Mouse (Mus musculus) kidney, adult 2 months (tissue): ENCODE measurements around the gene Myh7. TPM values are rescaled to one million over a fixed set of nuclear protein-coding genes. Genes with fewer than 3 reads are reported as not detected.

Source experiments
- DNase-seq: peaks from one replicate; pipeline ENCODE4 v3.0.0; 2021
- H3K27ac ChIP-seq: fragments of 200-500 bp; 2 replicates; pipeline ENCODE4 v1.5.1; 2012; ENCODE audit warnings: low read depth, low read length, control low read depth, inconsistent platforms; ENCODE audit not compliant: insufficient read depth
- H3K27me3 ChIP-seq: fragments of 200-500 bp; replicated peaks from 2 replicates; pipeline ENCODE4 v1.6.1; 2012; ENCODE audit warnings: mild to moderate bottlenecking, moderate library complexity, low read length, inconsistent platforms; ENCODE audit not compliant: control insufficient read depth, insufficient read depth
- H3K36me3 ChIP-seq: fragments of 200-500 bp; 2 replicates; pipeline ENCODE4 v1.6.1; 2012; ENCODE audit warnings: mild to moderate bottlenecking, moderate library complexity, low read length, inconsistent platforms; ENCODE audit not compliant: control insufficient read depth, insufficient read depth
- H3K4me1 ChIP-seq: fragments of 200-500 bp; 2 replicates; pipeline ENCODE4 v1.6.1; 2011; ENCODE audit warnings: low read length; ENCODE audit not compliant: control insufficient read depth, insufficient read depth
- H3K4me3 ChIP-seq: fragments of 200-500 bp; 2 replicates; pipeline ENCODE4 v1.5.1; 2011; ENCODE audit warnings: mild to moderate bottlenecking, low read depth, low read length, control low read depth; ENCODE audit not compliant: insufficient read depth
- CTCF ChIP-seq: fragments of 200-500 bp; conservative IDR thresholded peaks from 2 replicates; pipeline ENCODE4 v1.5.1; 2011; ENCODE audit warnings: low read depth, mild to moderate bottlenecking, control low read depth, low read length, moderate library complexity, mixed read lengths; ENCODE audit not compliant: insufficient read depth, insufficient read length
- POLR2A ChIP-seq: fragments of 200-500 bp; IDR thresholded peaks from one replicate; pipeline ENCODE4 v1.6.1; 2011; ENCODE audit warnings: low read depth, low read length, control low read depth
- whole genome bisulfite sequencing: fragments of 180-500 bp; shearing (Covaris S2); methylation state at CpG from one replicate; pipeline ENCODE4 v1.1.7; 2018; 5-methylcytosine and 5-hydroxymethylcytosine counted together
- polyA plus RNA-seq: library from polyadenylated mRNA; depleted of rRNA; stranded (reverse); fragments of >200 nt; gene quantifications from 2 replicates; pipeline ENCODE4 v1.2.3, GENCODE M21; 2012; rRNA removed

Myh7 gene
- polyA plus RNA-seq, 1 experiment: 5.2 TPM

- peak overlapping the region; percentile 41 for H3K4me3 ChIP-seq
- no peaks in the 10 kb centered on the region for H3K36me3 ChIP-seq
- 0 out of 2 replicates have a peak, but pooled peaks cover 1% of the 10 kb centered on the region for H3K27me3 ChIP-seq
- DNase-seq: peak; percentile 26
- no peak for TF ChIP-seq CTCF
- no peak for TF ChIP-seq POLR2A
- no peaks in the 10 kb centered on the region for H3K4me1 ChIP-seq
- no peak overlapping the region for H3K27ac ChIP-seq
- whole genome bisulfite sequencing: 4% methylated on average over 55 of the region's 58 CpGs
Measured at GRCm38 (mm10) chr14:54926401-54927158, 67.8 kb downstream of the Myh7 start.

GRCm38 (mm10) chr14:54925349-54926342, 68.8 kb downstream of the Myh7 start, which contains the start of gene Efs:
Efs (minus strand) TSS chr14:54926126.
- no peaks in the 10 kb centered on the region for H3K4me1 ChIP-seq
- H3K27ac ChIP-seq: no peak within 1 kb of the TSS
- WGBS: 12% methylated on average over 57 of the region's 57 CpGs

DNA sequence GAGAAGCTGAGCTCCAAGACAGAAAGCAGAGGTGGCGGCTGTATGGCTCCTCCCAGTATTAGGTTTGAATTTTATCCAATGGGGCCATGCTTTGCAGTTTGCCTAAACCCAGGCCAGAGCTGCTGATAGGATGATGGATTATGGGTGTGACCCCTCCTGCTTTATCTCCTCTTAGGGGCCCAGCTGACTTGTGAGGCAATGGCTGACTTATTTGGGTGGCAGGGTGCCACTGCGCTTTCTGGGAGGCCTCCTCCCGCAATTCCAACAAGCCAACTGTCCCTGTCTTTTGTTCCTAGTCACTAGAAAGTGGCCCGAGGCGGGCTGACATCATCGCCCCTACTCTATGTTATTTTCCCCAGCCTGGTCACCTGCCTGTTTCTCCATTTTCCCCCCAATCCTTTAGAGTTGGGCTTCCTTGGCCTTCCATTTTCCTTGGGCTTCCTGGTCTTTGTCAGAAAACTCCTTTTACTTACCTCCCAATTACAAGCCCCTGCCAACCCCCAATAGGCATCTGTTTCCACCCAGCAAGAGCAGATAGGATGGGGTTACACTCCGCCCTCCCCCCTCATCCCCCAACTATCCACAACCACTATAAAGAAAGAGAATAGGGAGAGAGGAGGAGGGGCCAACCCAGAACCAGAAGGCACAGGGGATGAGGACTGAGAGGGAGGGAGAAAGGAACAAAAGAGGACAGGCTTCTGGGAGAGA, 69.6 kb downstream of the Myh7 start:
- DNase-seq: peak; percentile 13
- Histone ChIP-seq H3K4me3 (no peak overlapping the region), H3K4me1 (no peaks in the 10 kb centered on the region), H3K36me3 (no peaks in the 10 kb centered on the region), H3K27ac (no peak overlapping the region), H3K27me3 (0 out of 2 replicates have a peak, but pooled peaks cover 1% of the 10 kb centered on the region)
- WGBS: 80% methylated on average over 7 of the region's 7 CpGs
- TF ChIP-seq CTCF (no peak), POLR2A (no peak)

More at GRCm38 (mm10) chr14:54925349-54926342, 68.8 kb downstream of the Myh7 start, which contains the start of gene Efs:
- Histone ChIP-seq H3K36me3 (no peaks in the 10 kb centered on the region), H3K4me3 (peak within 1 kb of the TSS; percentile 41), H3K27me3 (0 out of 2 replicates have a peak, but pooled peaks cover 1% of the 10 kb centered on the region)
- peak; percentile 61 for DNase-seq
- TF ChIP-seq POLR2A (no peak), CTCF (no peak)

Other genes starting within 250 kb of the Myh7 start
- gene Slc7a8, start 212.7 kb downstream of the Myh7 start, polyA plus RNA-seq: 333 and 352 TPM in 2 replicates
- gene Rnf212b, start 180.5 kb downstream of the Myh7 start, polyA plus RNA-seq: 7.4 and 7.6 TPM in 2 replicates
- gene Homez, start 123.7 kb downstream of the Myh7 start, polyA plus RNA-seq: 9.2 and 9.6 TPM in 2 replicates
- 21.0 and 23.5 TPM in 2 replicates for gene Ppp1r3e, start 117.1 kb downstream of the Myh7 start, polyA plus RNA-seq
- gene Bcl2l2, start 111.2 kb downstream of the Myh7 start, polyA plus RNA-seq: 47.1 and 59.0 TPM in 2 replicates
- not detected in 2 replicates for gene Gm20521, start 111.2 kb downstream of the Myh7 start, polyA plus RNA-seq
- gene Pabpn1, start 102.1 kb downstream of the Myh7 start, polyA plus RNA-seq: 111 and 114 TPM in 2 replicates
- 63.9 and 85.8 TPM in 2 replicates for gene Slc22a17, start 81.5 kb downstream of the Myh7 start, polyA plus RNA-seq
- 1.8 and 2.8 TPM in 2 replicates for gene Efs, start 68.5 kb downstream of the Myh7 start, polyA plus RNA-seq
- gene Il25, start 61.9 kb downstream of the Myh7 start, polyA plus RNA-seq: not detected in 2 replicates
- gene Cmtm5, start 58.4 kb downstream of the Myh7 start, polyA plus RNA-seq: 0.59 and 0.79 TPM in 2 replicates
- gene Myh6, start 27.7 kb downstream of the Myh7 start, polyA plus RNA-seq: 0.75 and 1.5 TPM in 2 replicates
- not detected in 2 replicates for gene Gm17428, start 17.7 kb downstream of the Myh7 start, polyA plus RNA-seq
- gene Ngdn, start 20.8 kb upstream of the Myh7 start, polyA plus RNA-seq: 15.0 and 15.5 TPM in 2 replicates
- 2.1 TPM in 2 replicates for gene Zfhx2, start 97.7 kb upstream of the Myh7 start, polyA plus RNA-seq
- gene Thtpa, start 100.2 kb upstream of the Myh7 start, polyA plus RNA-seq: 12.1 and 13.8 TPM in 2 replicates
- gene Ap1g2, start 112.0 kb upstream of the Myh7 start, polyA plus RNA-seq: 28.2 and 29.6 TPM in 2 replicates
- gene Jph4, start 122.3 kb upstream of the Myh7 start, polyA plus RNA-seq: 0.19 and 0.25 TPM in 2 replicates
- not detected in 2 replicates for gene Dhrs2, start 227.4 kb upstream of the Myh7 start, polyA plus RNA-seq